Mouse (Mus musculus) frontal cortex, postnatal 10 days (tissue): ENCODE data around the gene Foxn1.

Experiments used
- DNase-seq, 2 experiments: peaks; one replicate each; pipeline ENCODE4 v3.0.0; 2022; ENCODE audit warnings: low spot score in 2 of 2, mixed read lengths in 1 of 2

Gene Foxn1

DNA sequence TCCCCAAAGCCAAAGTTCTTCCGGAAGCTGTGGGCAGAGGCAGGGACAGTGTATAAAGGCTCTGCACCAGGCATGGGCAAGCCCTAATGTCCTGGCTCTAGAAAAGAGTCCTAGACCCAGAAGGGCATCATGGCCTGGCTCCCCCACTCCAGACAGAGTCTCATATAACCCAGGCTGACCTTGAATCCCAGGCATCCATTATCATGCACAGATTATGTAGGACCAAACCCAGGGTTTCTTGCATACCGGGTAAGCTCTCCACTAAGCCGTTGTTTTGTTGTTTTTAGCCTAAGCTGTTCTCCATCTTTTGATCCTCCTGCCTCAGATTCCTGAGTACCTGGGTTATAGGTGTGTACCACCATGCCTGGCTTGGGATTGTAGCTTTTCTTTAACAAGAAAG lies 14.6 kb upstream of the Foxn1 start:
- DNase-seq: no peak

DNA sequence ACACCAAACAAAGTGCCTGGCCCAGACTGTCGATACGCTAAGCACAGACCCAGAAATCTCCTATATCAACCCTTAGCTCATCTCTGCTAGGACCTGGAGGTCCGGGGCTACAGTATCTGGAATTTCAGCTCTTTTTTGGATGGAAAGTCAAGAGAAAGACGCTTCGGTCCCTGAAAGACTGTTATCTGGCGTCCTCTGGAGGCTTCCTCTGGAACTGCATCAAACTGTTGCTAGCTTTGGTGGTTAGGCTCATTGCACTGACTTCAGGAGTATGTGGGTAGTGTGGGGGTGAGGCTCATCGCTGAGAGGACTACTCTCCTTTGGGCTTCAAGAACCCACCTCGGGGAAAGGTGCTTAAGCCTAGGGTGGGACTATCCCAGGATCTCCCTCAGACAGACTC lies 13.3 kb upstream of the Foxn1 start:
- peak; percentile 33 to 71 for DNase-seq

DNA sequence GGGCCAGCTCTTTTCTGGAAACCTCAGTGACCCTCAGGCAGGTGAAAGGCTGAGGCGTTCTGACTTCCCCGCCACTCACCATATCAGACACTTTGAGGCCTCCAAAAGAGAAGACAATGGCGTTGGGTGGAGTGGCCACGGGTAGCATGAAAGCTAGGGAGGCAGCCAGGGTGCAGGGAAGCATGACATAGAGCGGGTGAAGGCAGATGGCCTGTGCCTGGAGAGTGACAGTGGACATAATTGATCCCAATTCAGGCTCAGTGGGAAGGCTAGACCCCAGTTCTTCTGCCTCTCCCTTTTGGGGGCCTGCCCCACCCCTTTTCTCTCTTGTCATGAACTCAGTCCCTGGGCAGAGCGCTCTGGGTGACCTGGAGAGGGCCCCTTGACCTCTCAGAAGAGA lies 11.9 kb upstream of the Foxn1 start:
- DNase-seq: no peak

DNA sequence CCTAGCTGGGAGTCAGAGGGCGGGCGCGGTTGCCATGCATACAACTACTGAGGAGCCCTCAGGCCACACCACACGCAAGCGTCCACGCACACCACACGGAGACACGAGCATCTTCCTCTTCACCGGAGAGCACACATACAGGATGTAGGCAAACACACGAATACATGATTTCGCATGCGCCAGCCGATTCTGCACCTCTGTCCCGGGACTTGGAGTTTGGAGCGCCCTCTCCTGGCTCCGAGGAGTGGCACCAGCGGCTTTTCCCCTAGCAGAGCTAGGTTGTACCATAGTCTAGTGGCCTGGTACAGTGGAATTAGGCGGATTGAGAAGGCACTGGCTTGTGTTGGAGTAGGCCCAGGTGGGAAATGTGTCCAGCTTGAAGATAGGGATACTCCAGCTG lies 11.0 kb upstream of the Foxn1 start:
- peak in 1 of 2 experiments; percentile 49 for DNase-seq

DNA sequence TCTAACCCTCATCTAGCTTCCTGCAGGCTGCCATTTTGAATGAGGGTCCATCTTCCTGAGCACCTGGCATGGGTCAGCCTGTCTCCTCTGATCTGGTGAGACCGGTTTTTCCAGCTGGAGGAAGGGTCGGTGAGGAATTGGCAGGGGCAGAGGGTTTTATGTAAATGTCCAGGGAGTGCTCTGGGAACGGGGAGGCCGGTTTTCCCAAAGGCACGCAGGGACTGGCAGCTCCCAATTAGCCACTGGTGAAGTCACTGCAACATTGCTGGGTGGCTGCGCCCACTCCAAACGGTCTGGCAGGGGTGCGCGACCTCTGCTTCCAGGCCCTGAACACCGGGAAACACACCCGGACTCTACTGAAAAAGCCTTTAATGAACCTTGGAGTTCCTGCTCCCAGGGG lies 10.6 kb upstream of the Foxn1 start:
- no peak for DNase-seq

DNA sequence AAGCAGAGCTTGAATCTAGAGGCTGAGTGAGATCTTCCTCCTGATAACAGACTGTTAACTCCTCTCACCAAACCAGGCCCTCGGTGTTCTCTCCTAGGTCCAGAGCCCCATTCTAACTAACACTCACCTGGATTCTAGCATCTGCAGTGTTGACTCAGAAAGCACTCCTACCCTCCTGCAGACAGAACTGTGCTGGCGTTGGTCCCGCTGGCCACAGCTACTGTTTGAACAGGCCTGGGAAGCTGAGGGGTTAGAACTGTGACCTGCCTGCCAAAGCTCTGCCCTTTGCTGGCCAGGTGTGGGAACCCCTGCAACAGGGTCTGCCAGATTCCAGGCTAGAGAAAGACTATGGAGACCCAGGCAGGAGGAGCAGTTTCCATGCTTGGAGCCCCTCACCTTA lies 6.4 kb upstream of the Foxn1 start:
- DNase-seq: no peak

DNA sequence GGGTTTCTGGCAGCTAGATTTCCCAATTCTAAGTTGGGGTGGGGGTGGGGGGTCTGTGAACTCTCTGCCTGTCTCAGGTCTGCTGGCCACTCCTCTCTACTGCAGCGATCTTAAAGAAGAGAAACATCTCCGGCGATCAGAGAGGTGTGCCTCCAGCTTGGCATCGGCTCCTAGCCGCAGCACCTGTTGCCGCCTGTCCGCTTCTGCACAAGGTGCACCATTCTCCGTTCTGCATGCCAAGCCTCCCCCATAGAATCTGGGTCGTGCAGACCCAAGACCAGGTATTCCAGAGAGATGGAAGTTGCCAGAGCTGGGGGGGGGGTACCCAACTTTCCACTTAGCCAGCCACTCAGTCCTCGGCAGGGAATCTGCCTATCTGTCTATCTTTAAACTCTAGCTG lies 582 bp downstream of the Foxn1 start:
- no peak for DNase-seq

DNA sequence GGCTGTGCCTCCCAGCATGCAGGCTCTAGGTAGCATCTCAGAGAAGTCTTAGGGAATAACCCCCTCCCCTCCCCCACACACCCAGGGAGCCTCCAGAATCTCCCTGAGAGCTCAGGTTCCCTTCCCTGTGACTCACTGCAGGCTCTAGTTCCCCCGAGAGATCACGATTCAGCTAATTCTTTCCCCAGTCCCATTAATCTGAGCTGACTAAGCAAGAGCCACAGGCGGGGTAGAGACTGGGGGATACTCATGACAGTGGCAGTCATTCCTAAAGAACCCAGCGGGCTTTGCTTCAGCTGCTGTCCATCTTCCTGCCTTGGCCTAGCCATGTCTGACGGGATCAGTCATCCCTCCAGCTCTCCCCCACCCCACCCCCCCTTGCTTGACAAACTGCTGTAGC lies 3.7 kb downstream of the Foxn1 start:
- DNase-seq: no peak

DNA sequence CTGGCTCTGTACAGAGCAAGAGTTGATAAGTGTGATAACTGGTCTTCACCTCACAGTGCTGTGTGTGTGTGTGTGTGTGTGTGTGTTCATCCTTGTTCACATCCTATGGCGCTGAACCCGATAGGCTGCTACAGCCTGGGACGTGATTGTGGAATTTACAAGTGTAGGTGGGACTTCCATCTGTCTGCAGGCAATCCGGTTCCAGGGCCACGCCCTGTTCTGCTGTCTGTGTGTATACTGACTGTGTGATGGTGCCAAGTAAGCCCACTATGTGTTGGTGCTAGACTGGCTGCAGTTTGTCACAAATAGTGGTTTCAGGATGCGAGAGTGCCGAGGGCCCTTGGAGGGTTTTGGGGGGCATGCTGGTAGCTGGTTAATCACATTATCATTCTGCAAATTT lies 4.1 kb downstream of the Foxn1 start:
- no peak for DNase-seq

DNA sequence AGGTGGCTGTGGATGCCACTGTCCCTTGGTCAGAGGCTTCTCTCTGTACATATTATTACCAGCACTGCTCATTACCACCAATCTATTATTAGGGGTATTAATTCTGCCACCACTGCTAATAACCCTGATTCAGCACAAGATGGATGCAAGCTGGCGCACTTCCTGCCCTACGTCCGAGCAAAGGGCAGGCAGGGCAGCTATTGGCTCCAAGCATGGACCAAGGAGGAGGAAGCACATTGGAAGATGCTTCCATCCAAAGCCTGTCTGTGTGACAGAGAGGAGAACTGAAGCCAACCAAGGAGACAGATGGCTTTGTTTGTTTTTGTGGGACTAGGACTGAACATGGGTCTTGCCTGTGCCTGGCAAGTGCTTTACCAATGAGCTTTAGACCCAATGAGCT lies 5.4 kb downstream of the Foxn1 start:
- no peak for DNase-seq

DNA sequence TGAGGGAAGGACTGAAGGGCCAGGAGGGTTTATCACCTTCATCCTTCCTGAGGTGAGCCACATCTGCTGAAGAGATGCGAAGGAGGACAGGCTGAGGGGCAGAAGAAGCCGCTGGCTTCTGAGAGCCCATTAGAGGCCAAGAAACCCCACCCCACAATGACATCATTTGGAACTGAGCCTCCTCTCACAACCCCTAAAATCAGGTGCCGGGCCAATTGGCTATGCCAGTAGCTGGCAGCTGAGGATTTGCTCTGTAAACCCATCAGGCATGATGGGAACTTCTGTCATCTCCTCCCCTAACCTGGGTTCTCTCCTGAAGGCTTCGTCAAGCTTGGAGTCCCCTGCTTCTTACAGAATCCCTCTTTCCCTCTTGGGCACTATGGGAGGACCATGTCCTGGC lies 6.0 kb downstream of the Foxn1 start:
- DNase-seq: no peak

DNA sequence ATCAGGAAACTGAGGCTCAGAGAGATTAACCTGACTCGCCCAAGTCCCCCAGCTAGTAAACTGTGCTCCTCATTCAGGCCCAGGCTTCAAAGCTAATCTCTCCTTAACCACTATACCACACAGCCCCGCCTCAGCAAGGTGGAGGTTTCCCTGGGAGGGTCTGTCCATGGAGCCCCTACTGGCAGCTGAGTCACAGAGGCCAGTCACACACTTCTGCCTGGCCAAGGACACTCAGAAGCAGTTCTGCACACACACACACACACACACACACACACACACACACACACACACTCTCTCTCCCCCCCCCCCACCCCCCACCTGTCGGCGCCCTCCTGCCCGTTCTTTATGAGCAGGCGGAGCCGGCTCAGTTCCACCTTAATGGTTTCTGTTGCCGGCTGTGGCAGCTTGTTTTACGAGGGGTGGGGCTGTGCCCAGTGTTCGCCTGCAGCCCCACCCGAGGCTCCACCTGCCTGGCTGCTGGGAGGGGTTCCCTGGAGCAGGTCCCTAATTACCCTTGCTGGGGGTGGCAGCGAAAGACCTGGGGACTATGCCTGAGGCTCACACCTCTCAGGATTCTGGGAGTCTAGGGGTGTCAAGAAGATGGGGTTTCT lies 8.7 kb downstream of the Foxn1 start:
- DNase-seq: no peak

DNA sequence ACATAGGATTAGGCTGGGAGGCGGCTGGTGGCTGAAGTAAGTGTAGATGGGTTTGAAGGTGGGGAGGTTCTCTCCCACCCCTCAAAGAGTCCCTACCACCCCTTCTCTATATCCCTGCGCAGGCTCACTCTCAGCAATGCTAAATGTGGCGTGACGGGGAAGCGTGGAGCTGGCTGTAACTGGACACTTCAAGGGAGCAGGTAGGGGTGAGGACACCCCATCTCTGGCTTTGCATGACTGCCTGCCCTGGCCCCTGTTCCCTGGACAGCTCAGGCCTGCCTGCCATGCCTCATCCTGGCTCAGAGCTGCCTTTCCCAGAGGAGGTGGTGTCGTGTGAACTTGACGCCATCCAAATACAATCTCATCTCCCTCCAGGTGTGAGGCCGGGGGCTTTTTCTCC lies 12.2 kb downstream of the Foxn1 start:
- no peak for DNase-seq

DNA sequence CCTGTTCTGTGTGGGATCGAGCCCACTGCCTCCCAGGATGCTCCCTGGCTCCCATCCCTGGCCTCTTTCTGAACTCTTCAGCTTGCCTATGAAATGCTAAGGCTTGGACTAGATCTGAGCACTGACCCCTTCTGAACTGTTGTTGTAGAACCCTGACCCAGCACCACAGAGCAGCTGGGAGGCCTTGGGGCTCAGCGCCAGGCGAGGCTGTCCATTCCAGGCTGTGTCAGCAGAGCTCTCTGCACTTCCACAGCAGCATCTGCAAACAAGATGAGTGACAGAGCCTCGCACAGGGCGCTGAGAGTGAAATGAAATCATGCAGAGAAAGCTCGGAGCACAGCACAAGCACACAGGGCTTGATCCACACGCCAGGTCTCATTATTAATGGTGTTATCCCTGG lies 13.7 kb downstream of the Foxn1 start:
- no peak for DNase-seq

DNA sequence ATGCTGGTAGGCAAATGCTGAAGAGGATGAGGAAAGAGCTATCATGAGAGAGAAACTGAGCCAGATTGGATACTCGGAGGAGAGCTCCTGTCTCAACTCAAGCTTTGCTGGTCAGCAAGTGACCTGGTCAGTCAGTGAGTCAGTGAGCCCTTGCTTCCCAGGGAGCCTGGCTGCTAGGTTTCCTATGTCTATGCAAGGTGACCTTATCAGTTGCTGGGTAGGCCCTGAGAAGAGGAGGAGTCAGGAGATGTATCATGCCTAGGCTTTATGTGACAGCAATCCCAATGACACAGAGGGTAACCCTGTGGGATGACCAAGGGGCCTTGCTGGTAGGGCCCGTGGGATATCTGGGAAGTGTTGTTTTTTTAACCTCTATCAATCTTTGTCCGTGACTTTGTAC lies 14.2 kb downstream of the Foxn1 start:
- no peak for DNase-seq

DNA sequence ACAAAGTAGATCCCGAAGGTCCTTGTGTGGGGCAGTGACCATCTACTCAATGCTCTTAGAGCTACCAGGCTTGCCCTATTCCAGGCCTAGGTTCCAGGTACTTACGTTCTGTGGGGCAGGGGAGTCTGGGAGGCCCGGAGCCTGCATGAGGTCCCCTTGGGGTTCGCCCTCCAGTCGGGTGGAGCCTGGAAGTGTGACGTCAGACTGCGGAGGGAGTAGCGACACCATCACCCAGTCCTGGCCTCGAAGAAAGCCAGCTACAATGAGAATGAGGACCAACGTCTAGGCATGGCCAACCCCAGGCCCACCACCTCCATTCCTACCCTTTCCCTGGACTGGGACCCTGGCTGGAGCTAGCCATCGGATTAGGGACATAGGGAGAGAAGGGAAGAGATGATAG lies 14.6 kb downstream of the Foxn1 start:
- DNase-seq: no peak

DNA sequence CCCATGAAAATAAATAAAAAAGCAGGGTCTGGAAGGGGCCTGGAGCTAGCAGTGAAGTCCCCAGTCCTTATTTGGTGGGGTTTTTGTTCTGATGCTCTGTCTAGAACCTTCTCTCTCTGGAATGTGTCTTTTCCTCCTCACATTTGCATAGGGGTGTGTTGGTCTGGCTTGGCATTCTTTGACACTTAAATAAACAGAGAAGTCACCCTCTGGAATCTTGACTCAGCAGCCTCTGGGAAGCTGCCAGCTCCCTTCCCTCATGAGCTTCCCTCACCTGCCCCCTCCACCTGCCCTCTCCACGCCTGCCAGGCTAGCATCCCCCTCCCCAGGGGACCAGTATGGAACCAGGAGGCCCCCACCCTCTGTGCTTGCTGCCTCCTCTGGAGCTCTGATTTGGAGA lies 16.0 kb downstream of the Foxn1 start:
- no peak for DNase-seq

DNA sequence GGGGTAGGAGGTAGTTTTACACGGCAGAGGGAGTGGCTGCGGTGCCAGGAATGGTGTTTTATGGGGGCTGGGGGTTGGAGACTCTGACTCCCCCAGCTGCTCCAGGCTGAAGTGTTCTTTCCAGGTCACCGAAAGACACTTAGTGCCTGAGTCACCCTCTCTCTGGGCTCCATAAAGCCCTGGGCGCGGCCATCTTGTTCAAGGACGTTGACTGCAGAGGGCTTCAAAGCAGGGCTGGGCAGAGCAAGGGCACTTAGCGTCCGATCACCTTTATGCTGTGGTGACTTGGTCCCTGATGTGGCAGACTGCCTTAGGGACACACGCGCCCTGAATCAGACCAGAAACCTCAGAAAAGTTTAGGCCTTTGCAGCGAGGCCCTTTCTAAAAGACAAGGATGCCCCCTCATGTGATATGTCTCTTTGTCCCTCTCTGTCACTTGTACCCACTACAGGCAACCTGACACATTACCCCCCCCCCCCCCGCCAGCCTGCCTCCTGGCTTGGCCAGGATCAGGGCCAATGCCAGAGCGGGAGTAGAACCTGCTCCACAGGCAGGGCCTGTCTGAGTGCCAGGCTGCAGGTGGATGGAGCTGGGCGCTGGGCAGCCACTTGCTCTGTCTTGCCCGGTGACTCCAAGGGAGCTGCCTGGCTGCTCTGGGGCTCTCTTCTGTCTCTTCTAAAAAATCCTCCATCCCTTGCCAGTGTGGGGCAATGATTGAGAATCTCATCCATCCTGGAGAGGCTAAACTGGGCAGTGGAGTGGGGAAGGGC lies 18.7 kb downstream of the Foxn1 start:
- DNase-seq: no peak

DNA sequence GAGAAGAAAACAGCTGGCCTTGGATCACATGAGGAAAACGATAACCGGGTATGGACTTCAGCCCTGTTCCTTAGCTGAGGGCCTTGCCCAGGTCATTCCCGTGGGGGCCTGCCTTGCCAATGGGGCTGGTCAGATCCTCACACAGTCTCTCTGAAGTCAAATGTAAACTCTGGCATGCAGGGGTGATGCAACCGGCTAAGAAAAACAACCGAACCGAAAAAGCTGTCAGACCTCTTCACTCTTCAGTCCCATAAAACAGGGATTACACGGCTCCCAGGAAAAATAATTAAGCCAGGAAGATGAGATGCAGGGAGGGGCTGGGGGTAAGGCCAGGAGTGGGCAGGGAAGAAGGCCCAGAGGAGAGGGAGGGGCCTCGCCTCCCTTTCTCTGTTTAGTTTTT lies 22.3 kb downstream of the Foxn1 start:
- no peak for DNase-seq

DNA sequence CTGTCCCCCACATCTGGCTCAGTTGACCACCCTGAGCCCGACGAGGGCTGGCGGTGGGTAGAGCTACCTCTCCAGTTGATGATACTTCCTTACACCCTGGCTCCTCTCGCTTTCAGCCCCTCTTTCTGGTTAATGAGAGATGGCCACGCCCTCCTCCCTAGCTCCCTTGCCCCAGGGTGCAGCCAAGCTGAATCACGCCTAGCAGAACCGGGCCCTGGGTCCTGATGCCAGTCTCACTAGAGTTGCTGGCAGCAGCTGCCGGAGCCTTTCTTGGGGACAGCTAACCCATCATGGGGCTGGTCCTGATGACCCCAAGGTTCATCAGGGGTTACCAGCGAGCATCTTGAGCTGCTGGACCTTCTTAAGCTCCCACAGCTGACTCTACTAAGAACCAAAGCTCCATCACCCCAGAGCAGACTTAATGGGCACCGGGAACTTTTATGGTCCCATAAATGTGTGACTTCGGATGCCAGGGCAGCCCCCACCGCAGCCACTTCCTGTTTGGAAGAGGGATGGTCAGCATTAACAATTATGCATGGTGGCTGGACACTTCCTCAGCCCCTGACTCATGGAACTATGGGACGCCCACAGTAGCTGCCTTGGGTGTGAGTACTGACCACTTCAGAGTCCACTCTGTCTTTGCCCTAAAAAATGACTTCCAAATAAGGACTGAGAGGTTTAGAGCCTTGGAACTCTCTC lies 22.9 kb downstream of the Foxn1 start:
- no peak for DNase-seq

DNA sequence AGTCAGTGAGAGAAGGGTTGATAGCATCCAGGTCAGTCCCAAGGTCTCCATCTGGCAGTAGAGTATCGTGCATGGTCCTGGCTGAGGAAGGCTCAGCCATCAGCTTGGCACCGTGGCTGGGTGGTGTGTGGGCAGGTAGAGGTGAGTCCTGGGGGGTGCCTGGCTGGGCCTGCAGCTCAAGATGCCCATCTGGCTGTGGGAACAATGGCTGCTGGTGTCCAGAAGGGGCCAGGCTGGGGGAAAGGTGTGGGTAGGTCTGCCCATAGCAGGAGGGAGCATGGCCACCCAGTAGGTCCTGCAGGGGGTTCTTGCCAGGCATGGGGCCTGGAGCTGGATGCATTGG lies 25.6 kb downstream of the Foxn1 start:
- DNase-seq: no peak

DNA sequence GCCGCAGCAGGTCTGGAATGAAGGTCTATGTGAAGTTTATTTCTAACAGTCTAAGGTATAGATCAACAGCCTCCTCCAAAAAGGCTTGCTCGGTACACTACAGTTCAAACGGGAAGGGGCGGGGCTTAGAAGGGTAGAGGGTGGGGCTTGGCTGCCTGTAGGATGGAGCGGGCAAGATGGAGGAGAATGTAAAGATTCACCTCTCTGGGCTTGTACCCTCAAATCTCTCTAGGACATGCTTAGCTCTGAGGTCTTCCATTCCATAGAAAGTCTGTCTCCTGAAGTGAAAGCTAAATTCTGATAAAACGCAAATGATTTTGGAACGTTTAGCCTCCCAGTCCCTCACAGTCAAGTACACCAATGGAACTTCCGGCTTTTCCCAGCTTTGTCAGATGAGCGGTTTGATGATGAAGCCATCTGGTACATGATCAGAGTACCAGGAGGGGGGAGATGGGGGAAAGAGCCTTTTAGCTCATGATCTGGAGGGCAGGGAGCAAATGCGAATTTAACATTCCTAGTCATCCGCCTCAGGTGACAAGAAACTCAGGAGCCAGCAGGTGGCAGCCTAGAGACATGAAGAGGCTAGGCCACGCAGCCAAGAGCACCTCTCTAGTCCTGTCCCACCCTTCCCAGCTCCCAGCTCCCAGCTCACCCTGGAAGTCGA lies 26.1 kb downstream of the Foxn1 start:
- peak in 1 of 2 experiments; percentile 68 for DNase-seq
